In genomic region chr19:5420579-5420978, GRCm38 (mm10) we compare ENCODE assay signal across 35 mouse cellular contexts. TPM values are rescaled to one million over a fixed set of nuclear protein-coding genes. Genes with fewer than 3 reads are reported as not detected.
"Had no signal": no experiment of that assay in that cellular context is flagged by ENCODE, and none has a peak within 500 bp of the region (broad histone marks: within the 10 kb centered on the region; RNA-seq: fewer than 3 reads in every experiment).

No protein-coding gene starts in this region.

- H3K27ac ChIP-seq: heart, adult 2 months; heart, embryonic 13.5 days; heart, embryonic 15.5 days; hindbrain, embryonic 10.5 days; hindbrain, embryonic 12.5 days; hindbrain, embryonic 14.5 days; intestine, embryonic 15.5 days; left cerebral cortex, adult 2 months; limb, embryonic 10.5 days; limb, embryonic 12.5 days; liver, embryonic 14.5 days had no signal

- ATAC-seq: hindbrain, embryonic 16.5 days; inflammation-experienced regulatory T-cells, adult 6 months; intestine, embryonic 15.5 days; intestine, postnatal 0 days had no signal

- H3K9me3 ChIP-seq: heart, embryonic 13.5 days; heart, embryonic 15.5 days; hindbrain, embryonic 10.5 days; hindbrain, embryonic 12.5 days; intestine, embryonic 15.5 days; limb, embryonic 10.5 days; limb, embryonic 12.5 days had no signal

- H3K9ac ChIP-seq: heart, embryonic 13.5 days; heart, embryonic 15.5 days; hindbrain, embryonic 12.5 days; hindbrain, embryonic 14.5 days; intestine, embryonic 15.5 days; limb, embryonic 12.5 days; liver, embryonic 14.5 days had no signal

- DNase-seq: gastrocnemius, postnatal 25 days; heart, postnatal 4 days; kidney, adult 18-20 months; kidney, adult 8-10 months; kidney, postnatal 10 days; kidney, postnatal 25 days; kidney, postnatal 4 days; liver had no signal

- H3K27me3 ChIP-seq: heart, embryonic 13.5 days; heart, embryonic 15.5 days; hindbrain, embryonic 12.5 days; intestine, embryonic 15.5 days; limb, embryonic 12.5 days had no signal

- H3K4me2 ChIP-seq: heart, embryonic 11.5 days; heart, embryonic 13.5 days; heart, embryonic 15.5 days; hindbrain, embryonic 12.5 days; hindbrain, embryonic 14.5 days; intestine, embryonic 15.5 days; limb, embryonic 12.5 days; liver, embryonic 11.5 days had no signal

- H3K4me3 ChIP-seq: heart, adult 2 months; heart, embryonic 13.5 days; heart, embryonic 15.5 days; hindbrain, embryonic 10.5 days; hindbrain, embryonic 12.5 days; intestine, embryonic 15.5 days; layer of hippocampus, adult 2 months; left cerebral cortex, adult 2 months; limb, embryonic 10.5 days; limb, embryonic 12.5 days had no signal

RNA-seq across cellular contexts. Expression of gene Tsga10ip, which starts 18.3 kb away (rescaled TPM):
- total RNA-seq: gastrocnemius, postnatal 4 days; granulocyte monocyte progenitor cell, adult 5-6 weeks; layer of hippocampus, postnatal 25 days; left cerebral cortex, adult 2 months; left cerebral cortex, postnatal 36 days had no signal
- polyA plus RNA-seq: frontal cortex, adult 2 months; hindbrain, embryonic 14.5 days; hindbrain, embryonic 16.5 days; inflammation-experienced regulatory T-cells, adult 6 months; limb, embryonic 10.5 days had no signal

RNA-seq across cellular contexts. Expression of gene Fosl1, which starts 26.8 kb away (rescaled TPM):
- total RNA-seq: gastrocnemius, adult 8-10 months; gastrocnemius, postnatal 25 days; gastrocnemius, postnatal 4 days; heart, adult 2 months; heart, postnatal 25 days; heart, postnatal 4 days; layer of hippocampus, adult 2 months; layer of hippocampus, postnatal 10 days; layer of hippocampus, postnatal 25 days; left cerebral cortex, postnatal 14 days; left cerebral cortex, postnatal 36 days had no signal
- polyA plus RNA-seq: heart, adult 2 months; heart, embryonic 11.5 days; heart, embryonic 13.5 days; heart, embryonic 15.5 days; hindbrain, embryonic 10.5 days; hindbrain, embryonic 12.5 days; hindbrain, embryonic 14.5 days; hindbrain, embryonic 16.5 days; inflammation-experienced regulatory T-cells, adult 6 months; intestine, embryonic 15.5 days; intestine, postnatal 0 days; kidney, embryonic 14.5 days; limb, embryonic 10.5 days; limb, embryonic 12.5 days had no signal
